Mouse (Mus musculus): ENCODE results near the gene Pitx2.

GRCm38 (mm10) chr3:129238010-129238409 is 38.3 kb downstream of the Pitx2 start:
- TF ChIP-seq POLR2A (IDR thresholded peaks at IDR 0.05; ENCODE audit: borderline replicate concordance, control insufficient read depth, low read depth, low read length) (no peak), CTCF (IDR thresholded peaks at IDR 0.05; ENCODE audit: control insufficient read depth, insufficient read depth, low read length) (no peak)

All from bone marrow, adult 2 months (tissue).